Mouse (Mus musculus) T-cell, adult 66 days (primary cell): ENCODE measurements around the gene Klc1. TPM values are rescaled to one million over a fixed set of nuclear protein-coding genes. Genes with fewer than 3 reads are reported as not detected.

Source experiments
- total RNA-seq, 2 experiments: library from RNA; stranded (reverse); gene quantifications; 3 replicates in 1 of 2; 4 replicates in 1 of 2; pipeline ENCODE4 v1.2.4; 2023

Klc1 gene
- 10 to 100 TPM; 86.7 to 87.2 TPM for total RNA-seq

DNA sequence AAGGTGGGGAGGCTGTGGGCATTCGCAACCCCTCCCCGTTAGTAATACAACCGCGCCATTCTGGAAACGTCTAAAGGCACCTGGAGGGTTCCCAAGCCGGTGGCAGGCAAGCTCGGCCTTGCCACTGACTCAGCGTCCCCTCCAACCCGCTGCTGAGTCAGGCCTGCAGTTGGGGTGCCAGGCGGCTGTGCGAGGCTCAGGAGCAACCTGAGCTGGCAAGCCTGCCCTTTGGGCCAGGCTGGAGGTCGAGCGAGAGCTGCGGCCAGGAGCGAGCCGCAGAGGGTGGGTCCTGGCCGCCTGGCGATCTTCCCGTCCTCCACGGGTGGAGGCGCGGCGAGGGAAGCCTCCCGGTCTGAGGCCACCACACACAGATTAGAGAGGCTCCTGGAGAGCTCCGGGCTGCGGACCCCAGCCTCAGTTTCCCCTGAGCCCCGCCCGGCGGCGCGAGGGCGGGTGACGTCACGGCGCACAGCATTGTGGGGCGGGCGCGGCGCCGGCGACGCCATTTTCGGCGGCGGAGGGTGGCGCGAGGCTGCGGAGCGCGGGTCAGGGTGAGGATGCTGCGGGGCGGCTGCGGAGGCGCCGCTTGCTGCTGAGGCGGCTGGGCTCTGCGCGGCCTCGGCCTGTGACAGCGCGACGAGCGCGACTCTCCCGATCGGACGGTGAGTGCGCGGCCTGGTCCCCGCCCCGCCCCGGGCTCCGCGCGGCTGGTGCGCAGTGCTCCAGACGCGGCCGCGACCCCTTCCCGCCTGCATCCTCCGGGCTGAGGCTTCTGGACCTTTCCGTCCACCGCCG, at the start of gene Klc1:
Gene Klc1 (plus strand): TSS at position 469 of the 795 bp plus-strand sequence.

GRCm38 (mm10) chr12:111713004-111713651, 45.5 kb upstream of the Klc1 start, which contains the start of the genes Bag5 and Apopt1:
TSS of gene Bag5 (minus strand) at chr12:111713257.
TSS of gene Apopt1 (plus strand) at chr12:111713261.

DNA sequence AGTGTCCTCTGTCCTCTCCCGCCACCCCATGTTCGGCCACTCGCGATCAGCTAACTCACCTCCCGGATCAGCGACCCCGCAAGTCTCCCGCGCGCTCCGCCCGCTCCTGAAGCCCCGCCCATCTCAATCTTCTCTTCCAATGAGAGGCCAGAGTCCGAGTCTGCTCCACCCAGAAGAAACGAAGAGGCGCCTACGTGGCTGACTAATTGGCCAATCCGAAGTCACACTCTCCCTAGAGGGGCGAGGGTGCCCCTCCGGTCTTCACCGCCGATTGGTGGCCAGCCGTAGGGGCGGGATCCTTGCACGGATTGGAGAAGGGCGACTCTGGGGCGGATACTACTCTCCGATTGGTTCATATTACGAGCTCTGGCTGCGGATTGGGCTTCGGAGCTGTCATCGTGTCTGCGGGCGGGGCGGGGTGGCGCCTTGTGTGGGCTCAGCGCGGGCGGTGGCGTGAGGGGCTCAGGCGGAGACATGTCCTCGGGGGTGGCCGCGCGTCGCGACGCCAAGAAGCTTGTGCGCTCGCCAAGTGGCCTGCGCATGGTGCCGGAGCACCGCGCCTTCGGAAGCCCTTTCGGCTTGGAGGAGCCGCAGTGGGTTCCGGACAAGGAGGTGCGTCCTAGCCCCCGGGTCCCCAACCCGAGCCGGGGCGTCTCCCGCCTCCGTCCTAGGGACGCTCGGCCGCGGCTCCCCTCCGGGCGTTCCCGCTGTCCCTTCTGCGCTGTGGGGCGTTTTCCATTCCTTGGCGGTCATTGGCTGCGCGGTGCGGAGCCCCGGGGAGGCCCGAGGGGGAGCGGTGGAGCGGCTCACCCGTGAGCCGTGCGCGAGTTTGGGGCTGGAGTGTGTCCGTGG, 55.3 kb downstream of the Klc1 start, which contains the start of the genes Xrcc3 and Zfyve21:
Gene Xrcc3 (minus strand): TSS at position 108 of the 852 bp plus-strand sequence.
Gene Zfyve21 (plus strand): TSS at position 405 of the 852 bp plus-strand sequence.

Other genes starting within 250 kb of the Klc1 start
- gene Eif5, start 220.8 kb upstream of the Klc1 start, total RNA-seq: 100 to 1,000 TPM; 672 to 745 TPM
- 10 to 100 TPM; 73.8 to 77.6 TPM for gene Mark3, start 184.3 kb upstream of the Klc1 start, total RNA-seq
- gene Ckb, start 86.5 kb upstream of the Klc1 start, total RNA-seq: 10 to 100 TPM in 1 of 2 experiments, 1 to 10 TPM in 1; 8.9 to 10.7 TPM
- gene Trmt61a, start 80.7 kb upstream of the Klc1 start, total RNA-seq: 10 to 100 TPM; 19.6 to 20.4 TPM
- 10 to 100 TPM; 28.0 to 32.6 TPM for gene Bag5, start 45.6 kb upstream of the Klc1 start, total RNA-seq
- 10 to 100 TPM; 21.6 to 27.0 TPM for gene Apopt1, start 45.6 kb upstream of the Klc1 start, total RNA-seq
- gene Xrcc3, start 55.0 kb downstream of the Klc1 start, total RNA-seq: 1 to 10 TPM; 2.0 to 4.2 TPM
- gene Zfyve21, start 55.3 kb downstream of the Klc1 start, total RNA-seq: 1 to 10 TPM; 1.8 to 2.8 TPM
- 10 to 100 TPM; 56.7 to 58.9 TPM for gene Ppp1r13b, start 149.3 kb downstream of the Klc1 start, total RNA-seq
- gene Atp5mpl, start 208.1 kb downstream of the Klc1 start, total RNA-seq: 100 to 1,000 TPM; 206 to 238 TPM
- under 1 TPM in 1 of 2 experiments, not detected in 1; 0.18 TPM for gene Tdrd9, start 212.7 kb downstream of the Klc1 start, total RNA-seq
- gene Rd3l, start 222.5 kb downstream of the Klc1 start, total RNA-seq: not detected